Mouse (Mus musculus): Measurements from ENCODE around the gene Gm49510. TPM values are rescaled to one million over a fixed set of nuclear protein-coding genes. Genes with fewer than 3 reads are reported as not detected.

Gm49510 gene
- polyA plus RNA-seq, 1 experiment: not detected

GRCm38 (mm10) chr15:78934784-78935320 lies 35.4 kb downstream of the Gm49510 start, which contains the start of gene Nol12:
Gene Nol12, plus strand, starts transcription at chr15:78934933.
- Histone ChIP-seq H3K4me1 (ENCODE audit: control insufficient read depth, insufficient read depth, low read length) (peaks cover 7% of the 10 kb centered on the region), H3K4me3 (ENCODE audit: insufficient read depth, low read length) (peak within 1 kb of the TSS; percentile 78), H3K27ac (ENCODE audit: insufficient read depth, low read depth, low read length) (peak within 1 kb of the TSS; percentile 88)
- TF ChIP-seq POLR2A (IDR thresholded peaks at IDR 0.05; ENCODE audit: borderline replicate concordance, low read depth, low read length): 0 out of 2 replicates have a peak, but pooled peaks have one; percentile 66
- no peak for TF ChIP-seq CTCF (IDR thresholded peaks at IDR 0.05; ENCODE audit: low read depth, low read length)

GRCm38 (mm10) chr15:78936403-78936802 lies 36.9 kb downstream of the Gm49510 start:
- Histone ChIP-seq H3K4me3 (ENCODE audit: insufficient read depth, low read length) (no peak overlapping the region), H3K27ac (ENCODE audit: insufficient read depth, low read depth, low read length) (no peak overlapping the region), H3K4me1 (ENCODE audit: control insufficient read depth, insufficient read depth, low read length) (peaks cover 7% of the 10 kb centered on the region)
- TF ChIP-seq CTCF (IDR thresholded peaks at IDR 0.05; ENCODE audit: low read depth, low read length) (no peak), POLR2A (IDR thresholded peaks at IDR 0.05; ENCODE audit: borderline replicate concordance, low read depth, low read length) (no peak)

GRCm38 (mm10) chr15:78937311-78937710 lies 37.8 kb downstream of the Gm49510 start:
- TF ChIP-seq POLR2A (IDR thresholded peaks at IDR 0.05; ENCODE audit: borderline replicate concordance, low read depth, low read length) (no peak), CTCF (IDR thresholded peaks at IDR 0.05; ENCODE audit: low read depth, low read length) (no peak)
- H3K27ac ChIP-seq (ENCODE audit: insufficient read depth, low read depth, low read length): no peak overlapping the region
- peaks cover 7% of the 10 kb centered on the region for H3K4me1 ChIP-seq (ENCODE audit: control insufficient read depth, insufficient read depth, low read length)
- no peak overlapping the region for H3K4me3 ChIP-seq (ENCODE audit: insufficient read depth, low read length)

- TF ChIP-seq POLR2A (IDR thresholded peaks at IDR 0.05; ENCODE audit: borderline replicate concordance, low read depth, low read length) (no peak), CTCF (IDR thresholded peaks at IDR 0.05; ENCODE audit: low read depth, low read length) (no peak)
- no peak overlapping the region for H3K27ac ChIP-seq (ENCODE audit: insufficient read depth, low read depth, low read length)
- no peak overlapping the region for H3K4me3 ChIP-seq (ENCODE audit: insufficient read depth, low read length)
- peaks cover 7% of the 10 kb centered on the region for H3K4me1 ChIP-seq (ENCODE audit: control insufficient read depth, insufficient read depth, low read length)
Observed at GRCm38 (mm10) chr15:78937963-78938362, 38.5 kb downstream of the Gm49510 start.

GRCm38 (mm10) chr15:78940325-78940724 lies 40.9 kb downstream of the Gm49510 start:
- H3K27ac ChIP-seq (ENCODE audit: insufficient read depth, low read depth, low read length): no peak overlapping the region
- H3K4me3 ChIP-seq (ENCODE audit: insufficient read depth, low read length): no peak overlapping the region
- no peak for TF ChIP-seq CTCF (IDR thresholded peaks at IDR 0.05; ENCODE audit: low read depth, low read length)
- no peak for TF ChIP-seq POLR2A (IDR thresholded peaks at IDR 0.05; ENCODE audit: borderline replicate concordance, low read depth, low read length)
- H3K4me1 ChIP-seq (ENCODE audit: control insufficient read depth, insufficient read depth, low read length): peaks cover 5% of the 10 kb centered on the region; the same call in 1 of the 2 replicates

- Histone ChIP-seq H3K27ac (ENCODE audit: insufficient read depth, low read depth, low read length) (no peak overlapping the region), H3K4me1 (ENCODE audit: control insufficient read depth, insufficient read depth, low read length) (no peaks in the 10 kb centered on the region), H3K4me3 (ENCODE audit: insufficient read depth, low read length) (no peak overlapping the region)
- TF ChIP-seq POLR2A (IDR thresholded peaks at IDR 0.05; ENCODE audit: borderline replicate concordance, low read depth, low read length): no peak
- TF ChIP-seq CTCF (IDR thresholded peaks at IDR 0.05; ENCODE audit: low read depth, low read length): peak; percentile 71
Observed at GRCm38 (mm10) chr15:78942663-78943062, 43.2 kb downstream of the Gm49510 start.

GRCm38 (mm10) chr15:78946232-78946631 lies 46.8 kb downstream of the Gm49510 start:
- peaks cover 5% of the 10 kb centered on the region; the same call in 1 of the 2 replicates for H3K4me1 ChIP-seq (ENCODE audit: control insufficient read depth, insufficient read depth, low read length)
- no peak overlapping the region for H3K4me3 ChIP-seq (ENCODE audit: insufficient read depth, low read length)
- 0 out of 2 replicates have a peak, but pooled peaks have one; percentile 10 for TF ChIP-seq CTCF (IDR thresholded peaks at IDR 0.05; ENCODE audit: low read depth, low read length)
- TF ChIP-seq POLR2A (IDR thresholded peaks at IDR 0.05; ENCODE audit: borderline replicate concordance, low read depth, low read length): no peak
- H3K27ac ChIP-seq (ENCODE audit: insufficient read depth, low read depth, low read length): no peak overlapping the region

GRCm38 (mm10) chr15:78947657-78948056 lies 48.2 kb downstream of the Gm49510 start, which contains the start of gene Triobp:
Gene Triobp, plus strand, starts transcription at chr15:78947724.
- no peak within 1 kb of the TSS for H3K27ac ChIP-seq (ENCODE audit: insufficient read depth, low read depth, low read length)
- H3K4me3 ChIP-seq (ENCODE audit: insufficient read depth, low read length): peak within 1 kb of the TSS; percentile 11; the same call in 1 of the 2 replicates
- H3K4me1 ChIP-seq (ENCODE audit: control insufficient read depth, insufficient read depth, low read length): peaks cover 5% of the 10 kb centered on the region; the same call in 1 of the 2 replicates
- TF ChIP-seq CTCF (IDR thresholded peaks at IDR 0.05; ENCODE audit: low read depth, low read length) (no peak), POLR2A (IDR thresholded peaks at IDR 0.05; ENCODE audit: borderline replicate concordance, low read depth, low read length) (no peak)

GRCm38 (mm10) chr15:78948152-78948725 lies 48.8 kb downstream of the Gm49510 start:
- TF ChIP-seq POLR2A (IDR thresholded peaks at IDR 0.05; ENCODE audit: borderline replicate concordance, low read depth, low read length) (no peak), CTCF (IDR thresholded peaks at IDR 0.05; ENCODE audit: low read depth, low read length) (no peak)
- peak overlapping the region; percentile 11; the same call in 1 of the 2 replicates for H3K4me3 ChIP-seq (ENCODE audit: insufficient read depth, low read length)

GRCm38 (mm10) chr15:78948883-78949282 lies 49.4 kb downstream of the Gm49510 start:
- Histone ChIP-seq H3K4me1 (ENCODE audit: control insufficient read depth, insufficient read depth, low read length) (peaks cover 5% of the 10 kb centered on the region; the same call in 1 of the 2 replicates), H3K4me3 (ENCODE audit: insufficient read depth, low read length) (no peak overlapping the region), H3K27ac (ENCODE audit: insufficient read depth, low read depth, low read length) (no peak overlapping the region)
- TF ChIP-seq POLR2A (IDR thresholded peaks at IDR 0.05; ENCODE audit: borderline replicate concordance, low read depth, low read length) (no peak), CTCF (IDR thresholded peaks at IDR 0.05; ENCODE audit: low read depth, low read length) (no peak)

More at GRCm38 (mm10) chr15:78948152-78948725, 48.8 kb downstream of the Gm49510 start:
- Histone ChIP-seq H3K27ac (ENCODE audit: insufficient read depth, low read depth, low read length) (no peak overlapping the region), H3K4me1 (ENCODE audit: control insufficient read depth, insufficient read depth, low read length) (peaks cover 5% of the 10 kb centered on the region; the same call in 1 of the 2 replicates)

Data from bone marrow macrophage, adult 2 months (primary cell).